Mouse (Mus musculus) CH12.LX (cell line): ENCODE measurements at regions not wholly inside any gene's neighbourhood (a gene's known extent, or its start where the extent isn't known, plus 50 kb on each side); places are given as distances from the start of the nearest gene placed in this dataset.

Source experiments
- DNase-seq: peaks from one replicate; pipeline ENCODE4 v3.0.0-alpha.2; 2013; ENCODE audit errors: extremely low read depth
- H3K27ac ChIP-seq: 2 replicates; pipeline ENCODE4 v1.5.1; 2012; ENCODE audit warnings: low read depth, mild to moderate bottlenecking, control low read depth, moderate library complexity; ENCODE audit not compliant: insufficient read depth
- H3K27me3 ChIP-seq: replicated peaks from 2 replicates; pipeline ENCODE3; 2012; ENCODE audit warnings: inconsistent platforms
- H3K36me3 ChIP-seq, 2 experiments: replicated peaks in 1 of 2; 2 replicates each; pipeline versions ENCODE3 to v1.6.1; 2012; ENCODE audit warnings: inconsistent platforms in 1 of 2, low read length in 1 of 2, mild to moderate bottlenecking in 1 of 2, mixed read lengths in 1 of 2, moderate library complexity in 1 of 2; ENCODE audit not compliant: control insufficient read depth in 1 of 2, insufficient read depth in 1 of 2
- H3K4me1 ChIP-seq, 2 experiments: 2 replicates each; pipeline ENCODE4 v1.6.1; 2012; ENCODE audit warnings: inconsistent platforms in 1 of 2, moderate library complexity in 1 of 2; ENCODE audit not compliant: insufficient read depth in 2 of 2, control insufficient read depth in 1 of 2
- H3K4me2 ChIP-seq: 2 replicates; pipeline ENCODE4 v1.6.1; 2012; ENCODE audit warnings: low read depth, mild to moderate bottlenecking, control low read depth; ENCODE audit not compliant: poor library complexity, insufficient read depth, severe bottlenecking
- H3K4me3 ChIP-seq, 3 experiments: fragments of 150-350 bp in 1 of 3; sonication (generic) in 1 of 3; replicated peaks in 1 of 3; 2 replicates each; pipeline versions ENCODE3 to v1.5.1; 2011 to 2012; ENCODE audit warnings: low read depth in 2 of 3, low read length in 2 of 3, mild to moderate bottlenecking in 2 of 3, moderate library complexity in 2 of 3, control low read depth in 1 of 3, improper control_type of control experiment in 1 of 3, inconsistent platforms in 1 of 3, mixed read lengths in 1 of 3; ENCODE audit not compliant: poor library complexity in 1 of 3
- H3K79me2 ChIP-seq: replicated peaks from 2 replicates; pipeline ENCODE4 v1.6.1; 2012; ENCODE audit warnings: mild to moderate bottlenecking, moderate library complexity; ENCODE audit not compliant: control insufficient read depth, poor library complexity, insufficient read depth, severe bottlenecking; ENCODE audit errors: extremely low read depth
- H3K9ac ChIP-seq: 2 replicates; pipeline ENCODE4 v1.6.1; 2012; ENCODE audit warnings: low read depth, mild to moderate bottlenecking, control low read depth, moderate library complexity; ENCODE audit not compliant: insufficient read depth
- H3K9me3 ChIP-seq: replicated peaks from 2 replicates; pipeline ENCODE3; 2012; ENCODE audit warnings: low read length, inconsistent platforms, mixed read lengths
- BHLHE40 ChIP-seq: IDR thresholded peaks from 2 replicates; pipeline ENCODE4 v1.6.1; 2011; ENCODE audit warnings: mild to moderate bottlenecking, low read depth, low read length, improper control_type of control experiment
- CHD1 ChIP-seq: IDR thresholded peaks from 2 replicates; pipeline ENCODE4 v1.6.1; 2012; ENCODE audit warnings: low read depth, low read length, improper control_type of control experiment, inconsistent platforms
- CHD2 ChIP-seq: IDR thresholded peaks from 2 replicates; pipeline ENCODE4 v1.6.1; 2011; ENCODE audit warnings: low read length, improper control_type of control experiment
- CTCF ChIP-seq, 2 experiments: IDR thresholded peaks in 1 of 2; conservative IDR thresholded peaks in 1 of 2; 2 replicates each; pipeline ENCODE4 v1.5.1; 2011 to 2012; ENCODE audit warnings: low read depth in 2 of 2, low read length in 2 of 2, improper control_type of control experiment in 1 of 2, inconsistent platforms in 1 of 2, mild to moderate bottlenecking in 1 of 2, moderate library complexity in 1 of 2
- E2F4 ChIP-seq: IDR thresholded peaks from 2 replicates; pipeline ENCODE4 v1.6.1; 2011; ENCODE audit warnings: low read depth, low read length, improper control_type of control experiment; ENCODE audit not compliant: insufficient replicate concordance
- EP300 ChIP-seq: IDR thresholded peaks from 2 replicates; pipeline ENCODE4 v1.6.1; 2011; ENCODE audit warnings: low read length, improper control_type of control experiment
- GABPA ChIP-seq: IDR thresholded peaks from 2 replicates; pipeline ENCODE4 v1.6.1; 2012; ENCODE audit warnings: low read depth, low read length, improper control_type of control experiment, inconsistent platforms; ENCODE audit not compliant: insufficient replicate concordance
- HCFC1 ChIP-seq: IDR thresholded peaks from 2 replicates; pipeline ENCODE4 v1.6.1; 2012; ENCODE audit warnings: low read depth, mild to moderate bottlenecking, inconsistent platforms, low read length, improper control_type of control experiment
- IRF4 ChIP-seq: IDR thresholded peaks from 2 replicates; pipeline ENCODE4 v1.6.1; 2014; ENCODE audit warnings: low read depth, mild to moderate bottlenecking, inconsistent platforms, low read length, improper control_type of control experiment
- KAT2A ChIP-seq: IDR thresholded peaks from 2 replicates; pipeline ENCODE4 v1.6.1; 2012; ENCODE audit warnings: low read length, improper control_type of control experiment, inconsistent platforms; ENCODE audit not compliant: insufficient replicate concordance
- MAFK ChIP-seq: IDR thresholded peaks from 2 replicates; pipeline ENCODE4 v1.6.1; 2011; ENCODE audit warnings: low read length, improper control_type of control experiment; ENCODE audit not compliant: insufficient replicate concordance
- MAX ChIP-seq: IDR thresholded peaks from 2 replicates; pipeline ENCODE4 v1.6.1; 2011; ENCODE audit warnings: low read length, improper control_type of control experiment
- MAZ ChIP-seq: IDR thresholded peaks from 2 replicates; pipeline ENCODE4 v1.6.1; 2012; ENCODE audit warnings: low read depth, mild to moderate bottlenecking, inconsistent platforms, low read length, improper control_type of control experiment, moderate library complexity
- NELFE ChIP-seq: IDR thresholded peaks from 2 replicates; pipeline ENCODE4 v1.6.1; 2011; ENCODE audit warnings: low read depth, low read length, improper control_type of control experiment
- NRF1 ChIP-seq: IDR thresholded peaks from 2 replicates; pipeline ENCODE4 v1.6.1; 2014; ENCODE audit warnings: low read depth, mild to moderate bottlenecking, inconsistent platforms, low read length, improper control_type of control experiment, moderate library complexity
- PAX5 ChIP-seq: IDR thresholded peaks from 2 replicates; pipeline ENCODE4 v1.6.1; 2012; ENCODE audit warnings: low read length, inconsistent platforms, mixed read lengths
- POLR2A ChIP-seq: IDR thresholded peaks from 2 replicates; pipeline ENCODE4 v1.6.1; 2011; ENCODE audit warnings: low read depth, mild to moderate bottlenecking, improper control_type of control experiment, low read length
- POLR2AphosphoS2 ChIP-seq: IDR thresholded peaks from 2 replicates; pipeline ENCODE4 v1.6.1; 2011; ENCODE audit warnings: low read depth, low read length, improper control_type of control experiment
- RAD21 ChIP-seq: IDR thresholded peaks from 2 replicates; pipeline ENCODE4 v1.6.1; 2011; ENCODE audit warnings: low read depth, mild to moderate bottlenecking, low read length, improper control_type of control experiment, moderate library complexity
- SMC3 ChIP-seq: IDR thresholded peaks from 2 replicates; pipeline ENCODE4 v1.6.1; 2011; ENCODE audit warnings: low read depth, low read length, improper control_type of control experiment
- USF1 ChIP-seq: IDR thresholded peaks from 2 replicates; pipeline ENCODE4 v1.6.1; 2014; ENCODE audit warnings: low read depth, mild to moderate bottlenecking, inconsistent platforms, low read length, improper control_type of control experiment
- ZC3H11A ChIP-seq: IDR thresholded peaks from 2 replicates; pipeline ENCODE4 v1.6.1; 2012; ENCODE audit warnings: low read depth, mild to moderate bottlenecking, inconsistent platforms, low read length, improper control_type of control experiment
- ZNF384 ChIP-seq: IDR thresholded peaks from 2 replicates; pipeline ENCODE4 v1.6.1; 2012; ENCODE audit warnings: low read depth, low read length, improper control_type of control experiment, inconsistent platforms
- dilution Hi-C: fragments of 300-500 bp; cut with MboI; formaldehyde crosslinking; loops from 2 replicates; pipeline ENCODE4 v1.14.3; 2020; ENCODE audit warnings: low sequenced_read_pairs; ENCODE audit not compliant: extremely low pct_unique_long_range_greater_than_20kb, extremely low pct_ligation_motif_present
- in situ Hi-C: fragments of 300-500 bp; cut with MboI; formaldehyde crosslinking; loops from 3 replicates; pipeline ENCODE4 v1.14.3; 2019; ENCODE audit warnings: low sequenced_read_pairs, low pct_ligation_motif_present, low pct_unique_long_range_greater_than_20kb, mixed read lengths

DNA sequence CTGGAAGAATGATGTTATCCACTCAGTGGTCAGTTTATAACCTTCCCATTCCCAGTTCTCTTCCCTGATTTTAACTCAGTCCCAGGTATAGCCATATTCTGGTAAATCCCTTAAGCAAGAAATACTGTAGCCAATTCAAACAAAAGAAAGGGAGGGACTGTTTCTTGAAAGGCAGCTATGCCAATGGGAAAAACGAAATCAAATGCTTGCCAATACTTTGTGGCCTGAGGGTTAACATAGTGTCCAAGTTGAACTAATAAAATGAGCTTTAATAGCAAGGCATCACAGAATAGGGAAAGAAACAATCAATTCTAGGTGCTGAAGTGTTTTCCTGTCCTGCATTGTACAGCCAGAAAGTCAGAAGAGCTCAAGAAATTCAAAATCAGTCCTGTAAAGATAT lies 2548.3 kb upstream of the Gm7489 start:
- no peak overlapping the region for H3K27ac ChIP-seq
- H3K9ac ChIP-seq, result no peak overlapping the region
- no peaks in the 10 kb centered on the region for H3K27me3 ChIP-seq
- dilution Hi-C loops, result no loop called here
- TF ChIP-seq ZC3H11A, result no peak
- no peak for TF ChIP-seq PAX5
- TF ChIP-seq CHD1, result no peak
- no peak for TF ChIP-seq KAT2A
- TF ChIP-seq E2F4, result no peak
- TF ChIP-seq CHD2, result no peak
- TF ChIP-seq MAFK, result no peak
- TF ChIP-seq MAX, result no peak
- no peak for TF ChIP-seq NELFE
- no peak for TF ChIP-seq ZNF384
- TF ChIP-seq SMC3, result no peak
- TF ChIP-seq POLR2A, result no peak
- no peak for TF ChIP-seq MAZ
- no peak for TF ChIP-seq BHLHE40
- TF ChIP-seq POLR2AphosphoS2, result no peak
- TF ChIP-seq CTCF (conservative IDR thresholded peaks at IDR 0.05 in 1 of 2, IDR thresholded peaks at IDR 0.05 in 1 of 2; ENCODE audit: low read depth in 2 of 2, low read length in 2 of 2), result no peak
- no peak for TF ChIP-seq RAD21
- no peak for TF ChIP-seq USF1
- no peak overlapping the region for H3K4me2 ChIP-seq
- in situ Hi-C loops, result no loop called here
- no peaks in the 10 kb centered on the region for H3K36me3 ChIP-seq
- no peak for DNase-seq
- H3K4me3 ChIP-seq, result no peak overlapping the region
- no peaks in the 10 kb centered on the region for H3K79me2 ChIP-seq
- no peaks in the 10 kb centered on the region for H3K4me1 ChIP-seq
- no peaks in the 10 kb centered on the region for H3K9me3 ChIP-seq

DNA sequence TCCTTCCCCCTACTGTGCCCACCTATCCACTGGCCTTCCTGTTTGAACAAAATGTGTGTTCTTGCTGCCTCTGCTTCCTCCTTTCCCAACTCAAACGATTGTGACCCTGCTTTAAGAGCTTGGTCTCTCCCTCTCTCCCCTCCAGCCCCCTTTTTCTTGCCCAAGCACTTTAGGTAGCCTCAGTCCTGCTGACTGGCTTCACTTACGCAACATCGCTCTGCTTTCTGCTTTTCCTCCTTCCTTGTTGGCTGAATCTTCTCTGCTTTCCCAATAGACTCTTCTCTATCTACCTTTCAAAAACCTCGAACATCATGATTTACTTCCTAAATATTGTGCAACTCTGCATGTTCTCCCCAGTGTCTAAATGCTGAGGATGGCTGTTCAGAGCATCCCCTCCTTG lies 2538.4 kb upstream of the Gm7489 start:
- no peak overlapping the region for H3K27ac ChIP-seq
- no peaks in the 10 kb centered on the region for H3K27me3 ChIP-seq
- no peak for TF ChIP-seq USF1
- no peak for TF ChIP-seq NRF1
- no peak for TF ChIP-seq EP300
- no peak for TF ChIP-seq RAD21
- no peak for TF ChIP-seq POLR2AphosphoS2
- TF ChIP-seq IRF4, result no peak
- no peak for TF ChIP-seq PAX5
- no peak for TF ChIP-seq HCFC1
- no peak for TF ChIP-seq GABPA
- TF ChIP-seq ZNF384, result no peak
- TF ChIP-seq NELFE, result no peak
- no peak for TF ChIP-seq CHD2
- no peak for TF ChIP-seq MAX
- no peak for TF ChIP-seq E2F4
- TF ChIP-seq, all 38 proteins: peak for 0
- H3K9me3 ChIP-seq, result no peaks in the 10 kb centered on the region
- no peaks in the 10 kb centered on the region for H3K36me3 ChIP-seq
- no peak overlapping the region for H3K4me2 ChIP-seq
- no peak overlapping the region for H3K4me3 ChIP-seq
- no peaks in the 10 kb centered on the region for H3K79me2 ChIP-seq
- no peak overlapping the region for H3K9ac ChIP-seq
- dilution Hi-C loops (no loop called here), in situ Hi-C loops (no loop called here)
- no peaks in the 10 kb centered on the region; a peak in 1 of 4 replicates for H3K4me1 ChIP-seq
- no peak for DNase-seq
